Mouse (Mus musculus) neutrophil, adult 5-6 weeks (primary cell): ENCODE results near the gene Depdc1b. TPM values are rescaled to one million over a fixed set of nuclear protein-coding genes. Genes with fewer than 3 reads are reported as not detected.
A peak's percentile ranks its signal among the peaks of the same experiment; 100 is the strongest.

ENCODE experiments used
- ATAC-seq: fragments of 151-379, 151-347 bp; 2 replicates; pipeline ENCODE4 v1.8.0; 2017; ENCODE audit warnings: mild to moderate bottlenecking, moderate TSS enrichment; ENCODE audit not compliant: insufficient number of reproducible peaks, poor library complexity, low FRiP score, severe bottlenecking; ENCODE audit errors: extremely low read depth
- total RNA-seq: library from RNA; stranded (forward); fragments of 200-1000 nt; gene quantifications from 2 replicates; pipeline ENCODE4 v1.2.3, GENCODE M21; 2017

The Depdc1b gene
- total RNA-seq, 1 experiment from 2014 or later, result 8.3 TPM

DNA sequence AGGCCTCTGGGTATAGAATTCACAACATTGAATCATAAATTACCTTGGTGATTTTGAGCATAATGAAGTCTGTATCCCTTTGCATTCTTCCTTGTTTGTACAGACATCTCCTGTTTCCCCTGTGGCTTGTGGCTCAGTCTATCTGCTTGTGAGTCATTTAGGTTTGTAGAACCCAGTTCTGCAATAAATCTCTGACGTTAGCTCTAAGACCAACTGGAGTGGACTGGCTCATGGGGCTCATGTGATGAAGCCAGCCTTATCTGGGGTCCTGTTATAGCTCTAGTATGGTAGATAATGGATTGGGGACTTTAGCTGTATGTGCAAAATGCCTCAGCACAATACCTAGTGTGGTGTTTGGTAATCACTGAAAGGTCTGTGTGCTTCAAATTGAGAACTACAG, 12.3 kb upstream of the Depdc1b start:
- ATAC-seq, result no peak

DNA sequence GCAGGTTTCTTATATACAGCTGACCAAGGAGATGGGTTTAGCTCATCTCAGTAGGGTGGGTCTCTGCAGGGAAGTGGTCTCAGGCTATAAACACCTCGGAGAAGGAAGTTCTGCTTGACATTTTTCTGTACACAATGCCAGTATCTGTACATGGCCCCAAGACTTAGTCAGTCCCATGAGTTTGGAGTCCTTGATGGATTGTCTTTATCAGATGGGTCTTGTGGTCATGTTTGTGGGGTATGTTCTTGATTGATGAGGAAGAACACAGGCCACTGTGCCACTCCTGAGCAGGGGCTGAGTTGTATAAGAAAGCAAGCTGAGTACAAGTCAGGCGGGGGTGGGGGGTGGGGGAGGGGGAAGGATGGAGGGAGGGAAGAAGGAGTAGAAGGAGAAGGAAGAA, 11.5 kb upstream of the Depdc1b start:
- no peak for ATAC-seq

DNA sequence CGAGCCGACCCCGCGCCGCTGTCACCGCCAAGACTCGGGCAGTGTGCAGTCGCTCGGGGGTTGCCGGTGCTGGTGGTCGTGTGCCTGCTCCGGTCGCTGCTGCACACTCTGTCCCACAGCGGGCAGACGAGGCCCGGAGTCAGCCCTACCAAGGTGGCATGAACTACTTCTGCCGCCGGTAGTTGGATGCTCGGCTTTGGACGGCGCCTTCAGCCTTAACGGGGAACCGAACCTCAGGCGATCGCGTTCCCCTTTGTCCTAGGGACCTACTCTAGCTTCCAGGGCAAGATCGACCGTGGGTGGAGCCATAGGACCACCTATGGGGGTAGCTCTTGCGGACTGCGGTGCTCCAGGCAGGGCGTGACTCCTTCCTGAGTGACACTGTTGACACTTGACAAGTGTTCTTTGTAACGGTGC, 363 bp downstream of the Depdc1b start:
- ATAC-seq, result peak; percentile 14; the same call in 1 of the 2 replicates

DNA sequence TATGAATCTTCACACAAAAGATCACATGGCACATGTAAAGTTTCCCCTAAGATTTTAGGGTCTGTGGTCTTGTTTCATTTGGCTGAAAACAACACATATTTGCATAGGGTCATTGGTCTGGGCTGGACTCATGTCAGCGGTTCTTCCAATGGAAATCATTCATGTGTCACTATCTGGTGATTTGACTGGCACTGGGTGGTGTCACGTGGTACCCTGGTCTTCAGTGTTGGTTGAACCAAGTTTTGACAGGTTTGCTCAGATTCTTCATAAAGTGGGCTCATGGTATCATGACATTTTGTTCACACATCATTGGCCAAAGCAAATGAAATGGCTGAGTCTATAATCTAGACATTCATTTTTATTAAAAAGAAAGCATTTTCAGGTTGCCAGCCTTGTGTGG, 1.3 kb downstream of the Depdc1b start:
- ATAC-seq, result no peak

DNA sequence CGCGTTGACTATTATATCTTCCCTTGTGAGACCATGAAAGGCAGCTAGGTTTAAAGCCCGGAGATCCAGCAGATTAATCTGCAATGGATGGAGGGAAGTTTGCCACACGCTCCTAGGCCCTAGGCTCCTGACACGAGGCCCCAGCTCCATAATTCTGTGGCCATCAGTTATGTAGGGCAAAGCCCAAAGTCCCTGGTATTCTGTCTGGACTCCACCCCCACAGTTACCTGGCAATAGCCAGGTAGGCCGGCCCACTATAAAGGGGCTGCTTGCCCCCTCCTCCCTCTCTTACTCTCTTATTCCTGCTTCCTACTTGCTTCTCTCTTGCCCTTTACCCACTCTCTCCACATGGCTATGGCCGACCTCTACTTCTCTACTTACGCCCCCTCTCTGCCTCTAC, 2.9 kb downstream of the Depdc1b start:
- ATAC-seq, result no peak

DNA sequence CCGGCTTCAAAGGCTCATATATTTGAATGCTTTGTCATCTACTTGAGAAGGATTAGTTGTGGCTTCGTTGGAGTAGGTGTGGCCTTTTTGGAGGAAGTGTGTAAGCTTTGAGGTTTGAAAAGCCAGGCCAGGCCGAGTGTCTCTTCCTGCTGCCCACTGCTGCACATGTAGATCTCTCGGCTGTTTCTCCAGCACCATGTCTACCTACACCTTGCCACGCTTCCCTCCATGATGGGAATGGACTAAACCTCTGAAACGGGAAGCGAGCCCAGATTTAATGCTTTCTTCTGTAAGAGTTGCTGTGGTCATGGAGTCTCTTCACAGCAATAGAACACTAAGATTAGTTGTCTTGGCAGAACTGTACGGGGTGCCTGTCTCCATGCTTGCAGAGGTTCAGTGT, 4.1 kb downstream of the Depdc1b start:
- no peak for ATAC-seq

DNA sequence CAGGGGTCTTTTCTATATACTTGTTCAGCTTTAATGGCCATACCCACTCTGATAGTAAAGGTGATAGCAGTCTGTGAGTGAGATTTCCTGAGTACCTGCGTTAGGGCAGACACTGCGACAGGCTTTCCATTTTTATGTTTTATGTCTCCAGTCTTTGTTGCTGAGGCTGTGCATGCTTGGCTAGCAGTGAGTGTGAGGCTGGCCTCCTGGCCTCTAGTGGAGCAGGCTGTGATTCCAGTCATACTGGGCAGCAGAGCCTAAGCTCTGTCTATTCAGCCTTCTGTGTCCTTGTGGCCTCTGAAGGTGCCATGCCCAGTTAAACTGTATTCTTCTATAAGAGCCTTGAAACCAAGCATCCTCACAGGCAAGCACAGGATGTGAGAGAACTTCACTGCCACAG, 6.3 kb downstream of the Depdc1b start:
- no peak for ATAC-seq

DNA sequence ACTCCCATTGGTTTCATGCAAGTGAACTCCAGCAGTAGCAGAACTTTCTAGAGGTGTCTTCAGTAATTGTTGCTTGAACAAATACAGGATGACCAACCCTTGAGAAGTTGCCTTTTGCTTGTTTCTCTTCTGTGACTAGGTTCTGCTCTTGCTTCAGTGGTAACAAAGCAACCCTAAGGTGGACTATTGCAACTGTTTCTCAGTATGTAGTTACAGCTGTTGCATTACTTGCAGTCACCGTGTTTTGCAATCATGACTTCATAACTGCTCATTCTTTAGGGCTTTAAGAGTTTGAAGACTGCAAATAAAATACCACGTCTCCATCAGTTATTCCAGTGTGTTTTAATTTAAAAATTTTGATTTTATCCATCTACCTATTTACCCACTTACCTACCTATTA, 7.2 kb downstream of the Depdc1b start:
- no peak for ATAC-seq

DNA sequence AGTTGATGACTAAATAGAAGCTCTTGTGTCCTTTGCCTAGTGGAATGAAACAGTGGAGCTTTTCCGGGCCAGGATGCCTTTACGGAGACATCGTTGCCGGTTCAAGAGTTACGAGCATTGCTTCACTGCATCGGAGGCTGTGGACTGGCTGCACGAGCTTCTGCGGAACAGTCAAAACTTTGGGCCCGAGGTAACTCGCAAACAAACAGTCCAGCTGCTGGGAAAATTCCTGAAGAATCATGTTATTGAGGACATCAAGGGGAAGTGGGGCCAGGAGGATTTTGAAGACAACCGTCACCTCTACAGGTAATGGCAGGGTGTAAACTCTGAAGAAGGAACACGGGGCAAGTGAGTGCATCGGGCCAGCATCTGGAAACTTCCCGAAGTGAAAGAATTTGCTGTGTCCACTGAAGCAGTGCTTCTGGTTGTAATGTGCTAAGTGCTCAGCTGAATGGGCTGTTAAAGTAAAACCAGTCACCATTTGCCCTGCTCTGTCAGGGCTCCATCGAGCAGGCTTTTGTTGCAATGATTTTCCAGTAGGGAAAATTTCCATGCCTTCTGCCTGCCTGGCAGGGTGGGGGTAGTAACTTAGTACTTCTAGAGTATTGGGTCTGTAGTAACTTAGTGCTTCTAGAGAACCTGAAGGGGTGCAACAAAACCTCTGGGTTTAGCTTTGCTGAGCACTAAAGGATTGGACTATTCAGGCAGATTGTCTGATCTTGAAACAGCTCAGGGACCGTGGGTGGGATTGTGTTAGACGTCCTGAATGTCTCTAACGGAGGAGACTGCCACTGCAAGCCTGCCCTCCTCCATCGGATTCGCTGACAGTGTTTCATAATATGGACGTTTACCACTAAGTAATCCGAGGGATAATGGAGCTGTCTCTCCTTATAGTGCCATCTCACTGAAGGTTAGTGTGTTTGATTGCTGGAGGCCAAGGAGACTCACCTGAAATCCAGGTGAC, 8.0 kb downstream of the Depdc1b start:
- ATAC-seq, result no peak

DNA sequence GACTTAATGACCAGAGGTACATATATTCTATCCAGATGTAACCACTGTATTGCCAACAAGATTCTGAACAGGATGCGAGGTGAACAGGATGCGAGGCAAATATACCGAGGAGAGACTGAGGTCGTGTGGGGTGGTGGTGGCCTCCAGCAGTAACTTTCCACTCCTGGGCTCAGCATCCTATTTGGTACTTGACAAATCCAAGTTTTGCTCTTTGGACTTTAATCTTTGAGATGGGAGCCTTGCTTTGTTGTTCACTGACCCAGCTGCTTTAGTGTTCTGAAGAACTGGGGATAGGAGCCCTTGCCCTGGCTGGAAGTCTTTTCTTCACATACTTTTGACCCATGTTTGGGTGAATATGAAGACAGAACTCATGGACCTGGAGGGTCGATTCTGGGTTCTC, 9.7 kb downstream of the Depdc1b start:
- no peak for ATAC-seq

DNA sequence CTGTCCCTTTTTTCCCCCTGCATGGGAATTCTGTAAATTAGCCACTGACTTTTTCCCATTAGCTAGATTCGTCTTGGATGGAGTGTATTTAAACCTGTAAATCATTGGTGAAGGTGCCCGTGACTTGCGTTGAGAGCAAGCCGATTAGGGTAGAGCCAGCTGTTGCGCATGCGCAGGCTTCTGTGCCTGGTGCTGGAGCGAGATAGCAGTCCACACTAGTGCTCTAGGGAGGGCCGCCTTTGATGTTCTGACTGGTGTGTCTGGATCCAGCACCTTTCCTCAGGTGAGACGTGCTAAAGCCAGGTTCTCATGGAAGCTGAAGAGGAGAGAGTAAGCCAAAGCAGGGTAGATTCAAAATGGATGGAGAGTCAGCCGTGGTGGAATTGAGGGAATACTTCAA, 10.2 kb downstream of the Depdc1b start:
- no peak for ATAC-seq

DNA sequence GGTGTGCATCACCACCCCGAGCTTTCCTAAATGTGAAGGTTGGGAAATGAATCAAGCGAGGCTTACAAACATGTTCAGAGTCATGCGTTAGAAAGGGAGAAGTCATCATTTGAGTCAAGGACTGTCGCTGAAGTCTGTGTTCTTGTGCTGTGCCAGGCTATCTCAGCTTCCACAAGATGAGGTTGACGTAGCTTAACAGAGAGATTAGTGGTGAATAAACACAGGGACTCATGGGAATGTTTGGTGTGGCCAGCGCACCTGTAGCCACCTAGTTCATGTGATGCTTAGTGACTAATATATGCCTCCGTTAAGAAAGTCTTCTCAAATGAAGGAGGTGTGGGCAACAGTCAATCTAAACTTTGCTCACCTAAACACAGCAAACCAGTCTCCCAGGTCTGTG, 10.9 kb downstream of the Depdc1b start:
- no peak for ATAC-seq

DNA sequence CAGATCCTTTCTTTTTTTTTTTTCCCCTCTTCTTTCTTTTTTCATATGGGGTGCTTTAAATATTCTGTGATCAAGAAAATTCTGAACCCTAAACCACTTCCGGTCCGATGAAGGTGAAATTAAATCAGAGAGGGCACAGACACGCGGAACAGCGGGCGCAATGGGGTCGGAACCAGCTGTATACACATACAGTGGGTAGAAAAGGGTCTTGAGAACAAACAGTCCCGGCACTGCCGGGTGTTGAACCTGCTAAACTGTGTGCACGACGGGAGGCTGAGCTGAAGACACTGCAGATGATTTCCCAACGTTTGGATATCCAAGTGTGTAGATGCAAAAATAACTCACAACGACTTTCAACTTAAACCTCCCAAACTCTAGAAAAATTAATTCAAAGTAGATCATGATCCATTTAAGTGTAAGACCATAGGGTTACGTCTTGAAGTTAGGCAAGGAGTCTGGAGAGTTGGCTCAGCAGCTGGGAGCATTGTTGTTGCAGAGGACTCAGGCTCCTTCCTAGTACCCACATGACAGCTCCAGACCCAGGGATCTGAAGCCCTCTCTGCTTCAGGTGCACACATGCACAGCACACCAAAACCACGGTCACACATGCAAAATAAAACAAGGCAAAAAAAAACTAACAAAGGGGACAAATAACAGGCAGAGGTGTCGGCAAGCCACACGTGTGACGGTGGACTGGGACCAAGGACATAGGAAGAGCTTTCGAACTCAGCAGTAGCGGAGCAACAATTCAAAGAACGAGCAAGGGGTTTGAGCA, 12.5 kb downstream of the Depdc1b start:
- ATAC-seq, result no peak

DNA sequence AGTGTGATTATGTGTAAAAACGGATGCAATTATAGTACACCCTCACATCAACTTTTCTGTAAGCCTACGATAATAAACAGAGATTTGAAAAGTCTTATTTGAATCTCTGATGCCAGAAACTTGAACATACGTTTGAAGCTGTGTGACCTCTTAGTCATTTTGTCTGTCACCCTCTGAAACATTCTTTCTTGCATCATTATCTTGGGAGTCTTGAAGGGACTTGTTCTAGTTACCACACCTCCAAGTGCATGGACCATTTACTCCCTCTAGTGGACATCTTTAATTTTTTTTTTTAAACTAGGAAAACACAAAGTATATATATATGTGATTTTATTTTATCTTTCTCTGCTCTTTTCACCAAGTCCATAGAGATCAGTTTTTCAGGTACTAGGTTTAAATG, 13.6 kb downstream of the Depdc1b start:
- ATAC-seq, result peak; percentile 71

DNA sequence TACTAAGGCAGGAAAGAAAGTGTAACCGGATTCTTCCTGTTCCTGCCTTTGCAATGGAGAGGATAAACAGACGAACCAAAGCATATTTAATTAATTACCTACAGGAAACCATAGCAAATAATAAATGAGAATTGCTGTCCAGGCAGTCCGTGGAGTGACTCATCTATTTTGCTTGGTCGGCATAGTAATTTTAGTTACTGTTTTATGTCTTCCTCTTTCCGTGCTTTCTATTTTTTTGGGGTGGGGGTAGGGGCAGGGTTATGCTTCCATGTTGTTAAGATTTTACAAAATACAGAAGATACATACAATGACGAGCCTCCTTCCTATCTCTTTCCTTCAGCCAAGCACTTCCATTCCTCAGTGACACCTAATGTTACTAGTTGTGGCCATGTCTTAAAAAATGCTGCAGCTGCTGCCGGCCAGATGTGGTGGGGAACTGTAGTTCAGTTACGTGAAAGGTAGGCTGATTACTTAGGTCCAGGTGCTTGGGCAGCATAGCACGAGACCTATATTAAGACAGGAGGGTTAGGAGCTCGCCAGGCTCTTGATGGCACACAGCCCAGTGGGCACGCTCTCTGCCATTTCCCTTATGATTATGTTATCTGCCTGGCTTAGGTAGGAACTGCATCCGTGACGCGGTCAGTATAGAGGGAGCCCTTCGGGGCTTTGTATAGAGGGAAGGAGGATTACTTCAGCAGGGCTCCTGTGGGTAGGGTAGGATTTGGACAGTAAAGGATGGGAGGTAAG, 19.3 kb downstream of the Depdc1b start:
- ATAC-seq, result no peak

DNA sequence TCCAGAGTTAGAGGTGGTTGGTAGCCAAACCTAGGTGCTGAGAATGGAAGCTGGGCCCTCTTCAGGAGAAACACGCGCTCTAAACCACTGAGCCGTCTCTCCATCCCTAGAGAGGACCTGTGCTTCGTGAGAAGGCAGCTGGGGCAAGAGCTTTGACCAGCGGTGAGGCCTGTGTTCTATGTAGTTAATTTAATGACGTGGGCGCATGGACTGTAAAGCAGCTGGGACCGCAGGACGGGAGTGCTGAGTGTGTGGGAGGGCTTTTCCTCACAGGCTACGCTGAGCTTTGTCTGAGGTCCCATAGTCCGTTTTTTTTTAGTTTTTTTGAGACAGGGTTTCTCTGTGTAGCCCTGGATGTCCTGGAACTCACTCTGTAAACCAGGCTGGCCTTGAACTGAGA, 20.1 kb downstream of the Depdc1b start:
- no peak for ATAC-seq

DNA sequence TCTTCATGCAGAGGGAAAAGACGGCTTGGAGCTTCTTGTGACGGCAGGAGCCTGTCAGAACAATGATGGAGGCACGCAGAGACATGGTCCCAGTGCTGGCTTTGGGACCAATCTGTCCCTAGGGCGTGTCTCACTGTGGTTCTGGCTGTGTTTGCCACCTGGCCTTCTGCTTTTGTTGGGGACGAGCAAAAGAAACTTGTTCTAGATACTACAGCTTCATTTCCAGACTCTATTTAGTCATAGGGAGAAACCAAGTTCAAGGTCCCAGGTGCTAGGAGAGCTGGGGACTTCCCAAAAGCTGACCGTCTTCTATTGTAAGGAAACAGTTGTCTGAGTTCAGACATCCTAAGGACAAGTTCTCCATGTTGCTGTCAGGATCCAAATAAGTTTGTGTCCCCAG, 21.2 kb downstream of the Depdc1b start:
- no peak for ATAC-seq

DNA sequence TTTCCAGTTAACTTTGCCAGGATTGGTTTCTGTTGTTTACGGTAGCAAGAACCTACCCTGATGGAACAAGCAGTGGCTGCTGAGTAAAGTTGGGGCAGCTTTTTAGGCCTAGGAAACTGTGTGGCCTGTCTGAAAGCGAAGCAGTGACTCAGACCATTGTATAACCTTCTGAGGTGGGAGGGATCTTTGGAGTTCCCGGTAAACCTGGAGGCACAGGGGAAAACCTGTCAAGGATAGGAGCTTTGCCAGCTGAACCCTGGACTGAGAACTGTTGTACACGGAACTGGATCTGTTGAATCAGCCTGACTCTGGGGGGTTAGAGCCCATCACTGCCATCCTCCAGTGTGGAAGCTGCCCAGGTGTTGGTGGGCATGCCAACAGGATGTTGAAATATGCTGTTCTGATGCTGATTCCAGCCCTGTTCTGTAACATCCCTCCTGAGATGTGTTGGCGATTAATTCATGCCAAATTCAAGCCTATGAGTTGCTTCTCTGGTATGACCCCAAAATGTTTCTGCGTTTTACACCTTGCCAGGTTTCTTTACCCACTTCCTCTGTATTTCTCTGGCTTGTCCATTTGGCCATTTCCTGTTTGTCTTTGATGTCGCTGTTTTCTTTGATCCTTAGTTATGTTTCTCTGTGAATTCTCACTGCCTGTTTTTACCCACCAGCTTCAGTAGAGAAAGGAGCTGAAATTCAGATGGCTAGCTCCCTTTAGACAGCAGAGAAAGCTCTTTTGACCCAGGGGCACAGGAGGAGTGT, 22.1 kb downstream of the Depdc1b start:
- ATAC-seq, result no peak
